Mouse (Mus musculus) small intestine, adult 2 months (tissue): ENCODE measurements around the gene Clk1.

Experiments used
- CTCF ChIP-seq: fragments of 200-500 bp; IDR thresholded peaks from 2 replicates; pipeline ENCODE4 v1.5.1; 2012; ENCODE audit warnings: low read depth, mild to moderate bottlenecking, control low read depth, inconsistent platforms, low read length, moderate library complexity, mixed read lengths; ENCODE audit not compliant: insufficient replicate concordance, insufficient read length; ENCODE audit errors: extremely low read depth
- POLR2A ChIP-seq: fragments of 200-500 bp; IDR thresholded peaks from 2 replicates; pipeline ENCODE4 v1.6.1; 2012; ENCODE audit warnings: low read depth, mild to moderate bottlenecking, control low read depth, inconsistent platforms, low read length, moderate library complexity

- TF ChIP-seq CTCF (no peak), POLR2A (no peak)
Measured at GRCm38 (mm10) chr1:58454316-58454715, 30.4 kb upstream of the Clk1 start.
